Mouse (Mus musculus) midbrain, embryonic 15.5 days (tissue): ENCODE measurements around the gene Galnt17. TPM values are rescaled to one million over a fixed set of nuclear protein-coding genes. Genes with fewer than 3 reads are reported as not detected.

Source experiments
- ATAC-seq: fragments of 200-750 bp; cut with Nextera tagmentation; replicated peaks from 2 replicates; pipeline ENCODE4 v1.8.0; 2017; ENCODE audit warnings: moderate TSS enrichment
- H3K27ac ChIP-seq: fragments of 300-500 bp; sonication (generic); 2 replicates; pipeline ENCODE4 v1.5.1; 2015; ENCODE audit warnings: mild to moderate bottlenecking, inconsistent platforms
- H3K27me3 ChIP-seq: fragments of 300-500 bp; sonication (generic); replicated peaks from 2 replicates; pipeline ENCODE4 v1.6.1; 2015; ENCODE audit warnings: inconsistent platforms
- H3K36me3 ChIP-seq: fragments of 300-500 bp; sonication (generic); replicated peaks from 2 replicates; pipeline ENCODE4 v1.6.1; 2015; ENCODE audit warnings: inconsistent platforms
- H3K4me1 ChIP-seq: fragments of 300-500 bp; sonication (generic); 2 replicates; pipeline ENCODE4 v1.6.1; 2015; ENCODE audit warnings: inconsistent platforms
- H3K4me2 ChIP-seq: fragments of 300-500 bp; sonication (generic); 2 replicates; pipeline ENCODE4 v1.6.1; 2015; ENCODE audit warnings: inconsistent platforms, mild to moderate bottlenecking, moderate library complexity
- H3K4me3 ChIP-seq: fragments of 300-500 bp; sonication (generic); 2 replicates; pipeline ENCODE4 v1.5.1; 2015; ENCODE audit warnings: mild to moderate bottlenecking, inconsistent platforms
- H3K9ac ChIP-seq: fragments of 300-500 bp; sonication (generic); 2 replicates; pipeline ENCODE4 v1.6.1; 2015; ENCODE audit warnings: mild to moderate bottlenecking, inconsistent platforms
- H3K9me3 ChIP-seq: fragments of 300-500 bp; sonication (generic); 2 replicates; pipeline ENCODE4 v1.6.1; 2016; ENCODE audit warnings: inconsistent platforms
- WGBS: fragments of 180-500 bp; shearing (Covaris S2); methylation state at CpG from one replicate; pipeline ENCODE4 v1.1.7; 2015; ENCODE audit warnings: mixed read lengths; 5-methylcytosine and 5-hydroxymethylcytosine counted together
- polyA plus RNA-seq: library from polyadenylated mRNA; unstranded; fragments of >200 nt; fragmentation: Nextera tagmentation; extraction: Ambion mirVana; gene quantifications from 2 replicates; pipeline ENCODE4 v1.2.1, GENCODE M21; 2015

Galnt17 gene
- polyA plus RNA-seq, 1 experiment from 2014 or later = 7.5 TPM

- Histone ChIP-seq H3K9ac (no peak overlapping the region), H3K4me2 (no peak overlapping the region), H3K4me1 (no peaks in the 10 kb centered on the region), H3K27ac (no peak overlapping the region), H3K36me3 (no peaks in the 10 kb centered on the region), H3K4me3 (no peak overlapping the region), H3K27me3 (no peaks in the 10 kb centered on the region), H3K9me3 (no peaks in the 10 kb centered on the region)
- ATAC-seq = no peak
- WGBS = 88% methylated on average over 4 of the region's 4 CpGs
Observed at GRCm38 (mm10) chr5:131096824-131097223, 211.5 kb downstream of the Galnt17 start.

GRCm38 (mm10) chr5:131095635-131096034 is 212.7 kb downstream of the Galnt17 start:
- no peaks in the 10 kb centered on the region for H3K27me3 ChIP-seq
- no peak for ATAC-seq
- H3K27ac ChIP-seq = no peak overlapping the region
- no peak overlapping the region for H3K9ac ChIP-seq
- no peaks in the 10 kb centered on the region for H3K9me3 ChIP-seq
- no peak overlapping the region for H3K4me3 ChIP-seq
- H3K4me2 ChIP-seq = no peak overlapping the region
- H3K4me1 ChIP-seq = no peaks in the 10 kb centered on the region
- WGBS = 89% methylated on average over 1 of the region's 1 CpGs
- no peaks in the 10 kb centered on the region for H3K36me3 ChIP-seq

- no peak overlapping the region for H3K27ac ChIP-seq
- WGBS = 83% methylated on average over 1 of the region's 1 CpGs
Observed at GRCm38 (mm10) chr5:131094771-131095170, 213.5 kb downstream of the Galnt17 start.

GRCm38 (mm10) chr5:131094138-131094537 is 214.2 kb downstream of the Galnt17 start:
- no peak for ATAC-seq
- Histone ChIP-seq H3K4me3 (no peak overlapping the region), H3K4me2 (no peak overlapping the region), H3K27ac (no peak overlapping the region), H3K9ac (no peak overlapping the region), H3K27me3 (no peaks in the 10 kb centered on the region), H3K36me3 (no peaks in the 10 kb centered on the region), H3K9me3 (no peaks in the 10 kb centered on the region), H3K4me1 (peaks cover 1% of the 10 kb centered on the region; the same call in 1 of the 2 replicates)
- WGBS = 44% methylated on average over 6 of the region's 6 CpGs

More at GRCm38 (mm10) chr5:131094771-131095170, 213.5 kb downstream of the Galnt17 start:
- ATAC-seq = no peak
- no peak overlapping the region for H3K9ac ChIP-seq
- no peak overlapping the region for H3K4me3 ChIP-seq
- no peaks in the 10 kb centered on the region for H3K4me1 ChIP-seq
- H3K9me3 ChIP-seq = no peaks in the 10 kb centered on the region
- no peaks in the 10 kb centered on the region for H3K36me3 ChIP-seq
- H3K27me3 ChIP-seq = no peaks in the 10 kb centered on the region
- no peak overlapping the region for H3K4me2 ChIP-seq

- H3K27me3 ChIP-seq = no peaks in the 10 kb centered on the region
- H3K36me3 ChIP-seq = no peaks in the 10 kb centered on the region
- H3K9me3 ChIP-seq = no peaks in the 10 kb centered on the region
- 65% methylated on average over 8 of the region's 8 CpGs for WGBS
- no peak overlapping the region for H3K9ac ChIP-seq
- no peak overlapping the region for H3K4me2 ChIP-seq
- H3K4me3 ChIP-seq = no peak overlapping the region
- no peak overlapping the region for H3K27ac ChIP-seq
- peaks cover 6% of the 10 kb centered on the region for H3K4me1 ChIP-seq
- no peak for ATAC-seq
Observed at GRCm38 (mm10) chr5:131089876-131090275, 218.4 kb downstream of the Galnt17 start.

- no peak overlapping the region for H3K27ac ChIP-seq
Observed at GRCm38 (mm10) chr5:131088866-131089265, 219.4 kb downstream of the Galnt17 start.

GRCm38 (mm10) chr5:131083072-131083657 is 225.1 kb downstream of the Galnt17 start:
- Histone ChIP-seq H3K4me3 (no peak overlapping the region), H3K9ac (no peak overlapping the region), H3K9me3 (no peaks in the 10 kb centered on the region), H3K27ac (peak overlapping the region; percentile 76), H3K4me1 (peaks cover 15% of the 10 kb centered on the region), H3K27me3 (no peaks in the 10 kb centered on the region), H3K4me2 (peak overlapping the region; percentile 22; the same call in 1 of the 2 replicates), H3K36me3 (no peaks in the 10 kb centered on the region)
- 26% methylated on average over 14 of the region's 14 CpGs for WGBS
- ATAC-seq = 0 out of 2 replicates have a peak, but pooled peaks have one; percentile 9

More at GRCm38 (mm10) chr5:131088866-131089265, 219.4 kb downstream of the Galnt17 start:
- no peak for ATAC-seq
- no peak overlapping the region for H3K4me2 ChIP-seq
- H3K4me3 ChIP-seq = no peak overlapping the region
- no peaks in the 10 kb centered on the region for H3K9me3 ChIP-seq
- no peaks in the 10 kb centered on the region for H3K27me3 ChIP-seq
- H3K36me3 ChIP-seq = no peaks in the 10 kb centered on the region
- no peak overlapping the region for H3K9ac ChIP-seq
- 46% methylated on average over 11 of the region's 11 CpGs for WGBS
- peaks cover 7% of the 10 kb centered on the region for H3K4me1 ChIP-seq

GRCm38 (mm10) chr5:131077682-131078081 is 230.6 kb downstream of the Galnt17 start:
- Histone ChIP-seq H3K4me3 (no peak overlapping the region), H3K9ac (no peak overlapping the region), H3K27ac (no peak overlapping the region), H3K27me3 (no peaks in the 10 kb centered on the region), H3K4me1 (peaks cover 3% of the 10 kb centered on the region; the same call in 1 of the 2 replicates), H3K9me3 (no peaks in the 10 kb centered on the region), H3K4me2 (no peak overlapping the region), H3K36me3 (no peaks in the 10 kb centered on the region)
- 30% methylated on average over 1 of the region's 1 CpGs for WGBS
- ATAC-seq = no peak

- H3K4me2 ChIP-seq = no peak overlapping the region
- H3K27me3 ChIP-seq = no peaks in the 10 kb centered on the region
- H3K4me1 ChIP-seq = no peaks in the 10 kb centered on the region
- H3K36me3 ChIP-seq = no peaks in the 10 kb centered on the region
- no peak overlapping the region for H3K9ac ChIP-seq
- ATAC-seq = no peak
- H3K9me3 ChIP-seq = no peaks in the 10 kb centered on the region
- WGBS = 92% methylated on average over 7 of the region's 7 CpGs
- no peak overlapping the region for H3K27ac ChIP-seq
- H3K4me3 ChIP-seq = no peak overlapping the region
Observed at GRCm38 (mm10) chr5:131075795-131076194, 232.5 kb downstream of the Galnt17 start.

- Histone ChIP-seq H3K9me3 (no peaks in the 10 kb centered on the region), H3K27me3 (no peaks in the 10 kb centered on the region), H3K4me2 (no peak overlapping the region), H3K27ac (no peak overlapping the region), H3K4me3 (no peak overlapping the region), H3K36me3 (no peaks in the 10 kb centered on the region), H3K4me1 (no peaks in the 10 kb centered on the region), H3K9ac (no peak overlapping the region)
- WGBS = 76% methylated on average over 4 of the region's 4 CpGs
- ATAC-seq = no peak
Observed at GRCm38 (mm10) chr5:131074295-131074694, 234.0 kb downstream of the Galnt17 start.

GRCm38 (mm10) chr5:131065174-131065573 is 243.1 kb downstream of the Galnt17 start:
- Histone ChIP-seq H3K4me1 (no peaks in the 10 kb centered on the region), H3K9me3 (no peaks in the 10 kb centered on the region), H3K4me2 (no peak overlapping the region), H3K36me3 (no peaks in the 10 kb centered on the region), H3K27ac (no peak overlapping the region), H3K4me3 (no peak overlapping the region), H3K27me3 (no peaks in the 10 kb centered on the region), H3K9ac (no peak overlapping the region)
- WGBS = 90% methylated on average over 6 of the region's 6 CpGs
- ATAC-seq = no peak

- Histone ChIP-seq H3K9me3 (no peaks in the 10 kb centered on the region), H3K27me3 (no peaks in the 10 kb centered on the region), H3K36me3 (no peaks in the 10 kb centered on the region), H3K4me1 (0 out of 2 replicates have a peak, but pooled peaks cover 5% of the 10 kb centered on the region), H3K4me2 (no peak overlapping the region), H3K27ac (no peak overlapping the region), H3K9ac (no peak overlapping the region), H3K4me3 (no peak overlapping the region)
- ATAC-seq = no peak
- WGBS = 26% methylated on average over 4 of the region's 4 CpGs
Observed at GRCm38 (mm10) chr5:131048505-131048904, 259.8 kb downstream of the Galnt17 start.

- no peaks in the 10 kb centered on the region for H3K27me3 ChIP-seq
- no peak overlapping the region for H3K4me2 ChIP-seq
- H3K9me3 ChIP-seq = no peaks in the 10 kb centered on the region
- H3K36me3 ChIP-seq = no peaks in the 10 kb centered on the region
- no peaks in the 10 kb centered on the region for H3K4me1 ChIP-seq
- H3K9ac ChIP-seq = no peak overlapping the region
- H3K27ac ChIP-seq = no peak overlapping the region
- no peak overlapping the region for H3K4me3 ChIP-seq
- no peak for ATAC-seq
Observed at GRCm38 (mm10) chr5:131043130-131043529, 265.2 kb downstream of the Galnt17 start.
